Mouse (Mus musculus): ENCODE measurements around the gene Olfr1278.

GRCm38 (mm10) chr2:111300374-111300773, 10.4 kb downstream of the Olfr1278 start, which contains the start of gene Olfr1279:
- TF ChIP-seq POLR2A (IDR thresholded peaks at IDR 0.05; ENCODE audit: insufficient read depth, low read length) (no peak), CTCF (IDR thresholded peaks at IDR 0.05; ENCODE audit: low read depth, low read length) (no peak)
